Comparison of ENCODE assay signal across 8 mouse cellular contexts in genomic region chr11:102087081-102087751, GRCm38 (mm10). TPM values are rescaled to one million over a fixed set of nuclear protein-coding genes. Genes with fewer than 3 reads are reported as not detected.
DNase-seq lines count a peak whose midpoint lies in the region; ATAC-seq lines count a peak whose summit lies in the region.

No protein-coding gene starts in this region.

- WGBS in heart, embryonic 14.5 days = under 1% methylated on average over 38 of the region's 39 CpGs
- under 1% methylated on average over 39 of the region's 39 CpGs for WGBS in liver, embryonic 11.5 days
- under 1% methylated on average over 38 of the region's 39 CpGs for WGBS in stomach, embryonic 14.5 days

- ATAC-seq in CD4-positive, CD25-positive, alpha-beta regulatory T cell, adult 4 months = peak; percentile 88
- ATAC-seq in erythroid progenitor cell, adult 5-6 weeks (replicated peaks; ENCODE audit: low FRiP score, poor library complexity, severe bottlenecking) = peak; percentile 64
- peak; percentile 64 for ATAC-seq in heart, embryonic 14.5 days (ENCODE audit: insufficient number of reproducible peaks, insufficient read depth, low FRiP score, low read depth)
- peak; percentile 56 for ATAC-seq in liver, embryonic 11.5 days (replicated peaks; ENCODE audit: low FRiP score)
- ATAC-seq in stomach, embryonic 14.5 days (ENCODE audit: insufficient number of reproducible peaks, insufficient read depth, low FRiP score, low read depth) = peak; percentile 70

- H3K4me3 ChIP-seq in heart, embryonic 14.5 days (ENCODE audit: control insufficient read depth in 1 of 2, insufficient read depth in 1 of 2, low read depth in 1 of 2, low read length in 2 of 2) = peak overlapping the region; percentile 58 to 73
- peak overlapping the region; percentile 64 for H3K4me3 ChIP-seq in liver, embryonic 11.5 days (ENCODE audit: low read depth, low read length)
- peak overlapping the region; percentile 67 for H3K4me3 ChIP-seq in stomach, embryonic 14.5 days (ENCODE audit: low read depth, low read length)

- H3K4me2 ChIP-seq in heart, embryonic 14.5 days (ENCODE audit: low read length) = peak overlapping the region; percentile 96
- H3K4me2 ChIP-seq in liver, embryonic 11.5 days = peak overlapping the region; percentile 96
- H3K4me2 ChIP-seq in stomach, embryonic 14.5 days (replicated peaks; ENCODE audit: low read depth, low read length) = peak overlapping the region; percentile 97

- H3K4me1 ChIP-seq in heart, embryonic 14.5 days (ENCODE audit: control insufficient read depth in 2 of 2, insufficient read depth in 2 of 2, low read length in 2 of 2) = peaks cover 8 to 19% of the 10 kb centered on the region in 2 experiments
- H3K4me1 ChIP-seq in liver, embryonic 11.5 days (replicated peaks; ENCODE audit: control insufficient read depth, insufficient read depth, low read length) = peaks cover 25% of the 10 kb centered on the region
- H3K4me1 ChIP-seq in stomach, embryonic 14.5 days (ENCODE audit: control insufficient read depth, insufficient read depth, low read length) = peaks cover 11% of the 10 kb centered on the region; the same call in 1 of the 2 replicates

- no peaks in the 10 kb centered on the region for H3K9me3 ChIP-seq in heart, embryonic 14.5 days (ENCODE audit: control insufficient read depth, low read length)
- H3K9me3 ChIP-seq in liver, embryonic 11.5 days (ENCODE audit: control insufficient read depth, low read length) = no peaks in the 10 kb centered on the region
- H3K9me3 ChIP-seq in stomach, embryonic 14.5 days (ENCODE audit: control insufficient read depth, low read depth, low read length) = no peaks in the 10 kb centered on the region

- H3K9ac ChIP-seq in heart, embryonic 14.5 days (ENCODE audit: low read length) = peak overlapping the region; percentile 68
- H3K9ac ChIP-seq in liver, embryonic 11.5 days (ENCODE audit: low read depth, low read length) = peak overlapping the region; percentile 75
- peak overlapping the region; percentile 48 for H3K9ac ChIP-seq in stomach, embryonic 14.5 days (replicated peaks; ENCODE audit: low read depth, low read length)

- DNase-seq in brain, embryonic 18.5 days (ENCODE audit: low read depth, low spot score) = peak; percentile 87
- DNase-seq in kidney, postnatal 10 days = peak; percentile 79
- peak; percentile 90 for DNase-seq in liver, embryonic 11.5 days (ENCODE audit: low spot score)
- peak; percentile 87 for DNase-seq in naive thymus-derived CD4-positive, alpha-beta T cell, adult 2 months (ENCODE audit: low read depth)

- no peaks in the 10 kb centered on the region for H3K36me3 ChIP-seq in heart, embryonic 14.5 days (ENCODE audit: control insufficient read depth, insufficient read depth, low read length)
- no peaks in the 10 kb centered on the region for H3K36me3 ChIP-seq in liver, embryonic 11.5 days (ENCODE audit: control insufficient read depth, insufficient read depth, low read length)
- H3K36me3 ChIP-seq in stomach, embryonic 14.5 days (ENCODE audit: control insufficient read depth, insufficient read depth, low read length) = no peaks in the 10 kb centered on the region

- no peaks in the 10 kb centered on the region for H3K27me3 ChIP-seq in heart, embryonic 14.5 days (ENCODE audit: control insufficient read depth, insufficient read depth, low read length)
- H3K27me3 ChIP-seq in liver, embryonic 11.5 days (replicated peaks; ENCODE audit: control insufficient read depth, insufficient read depth, low read length) = peaks cover 6% of the 10 kb centered on the region; the same call in 1 of the 2 replicates
- H3K27me3 ChIP-seq in stomach, embryonic 14.5 days (ENCODE audit: control insufficient read depth, insufficient read depth, low read length) = no peaks in the 10 kb centered on the region

- peak overlapping the region; percentile 41 to 82 for H3K27ac ChIP-seq in heart, embryonic 14.5 days (replicated peaks in 1 of 2; ENCODE audit: control insufficient read depth in 1 of 2, insufficient read depth in 1 of 2, low read depth in 2 of 2, low read length in 2 of 2)
- peak overlapping the region; percentile 91 for H3K27ac ChIP-seq in liver, embryonic 11.5 days (ENCODE audit: low read depth, low read length)
- peak overlapping the region; percentile 85 for H3K27ac ChIP-seq in stomach, embryonic 14.5 days (ENCODE audit: low read length)

RNA-seq across cellular contexts. Expression of gene Mpp2, which starts 1.1 kb away (rescaled TPM):
- polyA plus RNA-seq in CD4-positive, CD25-positive, alpha-beta regulatory T cell, adult 4 months (2017; shearing (Covaris generic)) = 1 to 10 TPM; 1.3 to 3.6 TPM
- total RNA-seq in erythroid progenitor cell, adult 5-6 weeks (2015; ENCODE audit: low replicate concordance) = 37.5 and 39.0 TPM in 2 replicates
- total RNA-seq in erythroid progenitor cell, adult 5-6 weeks (2017; ENCODE audit: low replicate concordance) = 32.9 and 39.0 TPM in 2 replicates
- 6.0 and 6.8 TPM in 2 replicates for polyA plus RNA-seq in heart, embryonic 14.5 days (2014; fragmentation: Nextera tagmentation; extraction: Ambion mirVana)
- 12.1 and 12.8 TPM in 2 replicates for polyA plus RNA-seq in liver, embryonic 11.5 days (2014; fragmentation: Nextera tagmentation; extraction: Ambion mirVana)
- 8.4 and 8.5 TPM in 2 replicates for polyA plus RNA-seq in stomach, embryonic 14.5 days (2014; fragmentation: Nextera tagmentation; extraction: Ambion mirVana)

RNA-seq across cellular contexts. Expression of gene Ppy, which starts 13.9 kb away (rescaled TPM):
- polyA plus RNA-seq in CD4-positive, CD25-positive, alpha-beta regulatory T cell, adult 4 months (2017; shearing (Covaris generic)) = not detected
- not detected in 2 replicates for total RNA-seq in erythroid progenitor cell, adult 5-6 weeks (2015; ENCODE audit: low replicate concordance)
- total RNA-seq in erythroid progenitor cell, adult 5-6 weeks (2017; ENCODE audit: low replicate concordance) = not detected in 2 replicates
- polyA plus RNA-seq in heart, embryonic 14.5 days (2014; fragmentation: Nextera tagmentation; extraction: Ambion mirVana) = not detected in 2 replicates
- polyA plus RNA-seq in liver, embryonic 11.5 days (2014; fragmentation: Nextera tagmentation; extraction: Ambion mirVana) = not detected in 2 replicates
- polyA plus RNA-seq in stomach, embryonic 14.5 days (2014; fragmentation: Nextera tagmentation; extraction: Ambion mirVana) = not detected in 2 replicates

RNA-seq across cellular contexts. Expression of gene Pyy, which starts 20.4 kb away (rescaled TPM):
- not detected for polyA plus RNA-seq in CD4-positive, CD25-positive, alpha-beta regulatory T cell, adult 4 months (2017; shearing (Covaris generic))
- total RNA-seq in erythroid progenitor cell, adult 5-6 weeks (2015; ENCODE audit: low replicate concordance) = not detected in 2 replicates
- total RNA-seq in erythroid progenitor cell, adult 5-6 weeks (2017; ENCODE audit: low replicate concordance) = not detected in 2 replicates
- polyA plus RNA-seq in heart, embryonic 14.5 days (2014; fragmentation: Nextera tagmentation; extraction: Ambion mirVana) = not detected in 2 replicates
- polyA plus RNA-seq in liver, embryonic 11.5 days (2014; fragmentation: Nextera tagmentation; extraction: Ambion mirVana) = 1.0 and 2.4 TPM in 2 replicates
- polyA plus RNA-seq in stomach, embryonic 14.5 days (2014; fragmentation: Nextera tagmentation; extraction: Ambion mirVana) = 5.2 and 11.2 TPM in 2 replicates

RNA-seq across cellular contexts. Expression of gene Cd300lg, which starts 45.9 kb away (rescaled TPM):
- not detected for polyA plus RNA-seq in CD4-positive, CD25-positive, alpha-beta regulatory T cell, adult 4 months (2017; shearing (Covaris generic))
- 0.42 and 3.6 TPM in 2 replicates for total RNA-seq in erythroid progenitor cell, adult 5-6 weeks (2015; ENCODE audit: low replicate concordance)
- 0.23 and 0.64 TPM in 2 replicates for total RNA-seq in erythroid progenitor cell, adult 5-6 weeks (2017; ENCODE audit: low replicate concordance)
- 4.2 and 4.8 TPM in 2 replicates for polyA plus RNA-seq in heart, embryonic 14.5 days (2014; fragmentation: Nextera tagmentation; extraction: Ambion mirVana)
- polyA plus RNA-seq in liver, embryonic 11.5 days (2014; fragmentation: Nextera tagmentation; extraction: Ambion mirVana) = 0.27 and 0.66 TPM in 2 replicates
- 1.1 and 1.2 TPM in 2 replicates for polyA plus RNA-seq in stomach, embryonic 14.5 days (2014; fragmentation: Nextera tagmentation; extraction: Ambion mirVana)

RNA-seq across cellular contexts. Expression of gene Nags, which starts 58.1 kb away (rescaled TPM):
- polyA plus RNA-seq in CD4-positive, CD25-positive, alpha-beta regulatory T cell, adult 4 months (2017; shearing (Covaris generic)) = not detected
- 3.8 TPM in 1 of 2 replicates, not detected in the other for total RNA-seq in erythroid progenitor cell, adult 5-6 weeks (2015; ENCODE audit: low replicate concordance)
- not detected in 2 replicates for total RNA-seq in erythroid progenitor cell, adult 5-6 weeks (2017; ENCODE audit: low replicate concordance)
- polyA plus RNA-seq in heart, embryonic 14.5 days (2014; fragmentation: Nextera tagmentation; extraction: Ambion mirVana) = not detected in 2 replicates
- 4.9 and 5.1 TPM in 2 replicates for polyA plus RNA-seq in liver, embryonic 11.5 days (2014; fragmentation: Nextera tagmentation; extraction: Ambion mirVana)
- not detected in 2 replicates for polyA plus RNA-seq in stomach, embryonic 14.5 days (2014; fragmentation: Nextera tagmentation; extraction: Ambion mirVana)

Comparison
In these comparisons a context has a peak if more than half of its experiments do, and no peak if none do; other contexts are left out.
1. Peak in every context shown above with its lines: DNase-seq, ATAC-seq, H3K4me3 ChIP-seq and H3K27ac ChIP-seq.